Mouse (Mus musculus): ENCODE measurements at regions not wholly inside any gene's neighbourhood (a gene's known extent, or its start where the extent isn't known, plus 50 kb on each side); places are given as distances from the start of the nearest gene placed in this dataset.

GRCm38 (mm10) chr13:34395010-34395409 lies 50.0 kb upstream of the Slc22a23 start:
- Histone ChIP-seq H3K9me3 (replicated peaks; ENCODE audit: insufficient read depth, low read length) (no peaks in the 10 kb centered on the region), H3K4me1 (ENCODE audit: control insufficient read depth in 1 of 2, insufficient read depth in 2 of 2, low read length in 2 of 2) (peaks cover 4 to 7% of the 10 kb centered on the region in 2 experiments; a peak in 3 of 4 replicates), H3K27ac (ENCODE audit: control insufficient read depth, low read depth, low read length) (no peak overlapping the region), H3K4me3 (ENCODE audit: control insufficient read depth in 1 of 2, insufficient read depth in 1 of 2, low read depth in 2 of 2, low read length in 2 of 2) (no peak overlapping the region), H3K9ac (ENCODE audit: control insufficient read depth, low read depth, low read length, poor library complexity, severe bottlenecking) (no peak overlapping the region), H3K36me3 (ENCODE audit: control insufficient read depth in 1 of 2, insufficient read depth in 2 of 2, low read length in 2 of 2) (peaks cover 0 to 3% of the 10 kb centered on the region in 2 experiments; a peak in 2 of 4 replicates), H3K27me3 (ENCODE audit: control insufficient read depth in 1 of 2, insufficient read depth in 2 of 2, low read length in 2 of 2) (no peaks in the 10 kb centered on the region), H3K79me2 (ENCODE audit: control insufficient read depth, insufficient read depth, low read length, poor library complexity) (no peaks in the 10 kb centered on the region)
- no peak for TF ChIP-seq HCFC1 (IDR thresholded peaks at IDR 0.05; ENCODE audit: low read depth, low read length)
- no peak for TF ChIP-seq MAX (IDR thresholded peaks at IDR 0.05; ENCODE audit: low read length)
- TF ChIP-seq ELF1 (IDR thresholded peaks at IDR 0.05; ENCODE audit: low read depth, low read length) = no peak
- TF ChIP-seq TCF12 (IDR thresholded peaks at IDR 0.05; ENCODE audit: low read depth, low read length) = no peak
- DNase-seq (ENCODE audit: low read depth, low spot score) = no peak
